Mouse (Mus musculus) stomach, embryonic 15.5 days (tissue): ENCODE data around the gene Fbln1. TPM values are rescaled to one million over a fixed set of nuclear protein-coding genes. Genes with fewer than 3 reads are reported as not detected.
"Not testable (repeated sequence)": the region's sequence is repeated elsewhere in the genome, so short reads cannot be mapped to it uniquely, and the experiment has no call there.

ENCODE experiments used
- ATAC-seq: fragments of 200-750 bp; cut with Nextera tagmentation; 2 replicates; pipeline ENCODE4 v1.8.0; 2017; ENCODE audit warnings: low read depth, moderate number of reproducible peaks, moderate TSS enrichment; ENCODE audit not compliant: insufficient read depth, low FRiP score
- H3K27ac ChIP-seq: fragments of 300-500 bp; sonication (generic); 2 replicates; pipeline ENCODE4 v1.5.1; 2015; ENCODE audit warnings: mild to moderate bottlenecking, inconsistent platforms
- H3K27me3 ChIP-seq: fragments of 300-500 bp; sonication (generic); replicated peaks from 2 replicates; pipeline ENCODE4 v1.6.1; 2015; ENCODE audit warnings: inconsistent platforms
- H3K36me3 ChIP-seq: fragments of 300-500 bp; sonication (generic); 2 replicates; pipeline ENCODE4 v1.6.1; 2015; ENCODE audit warnings: inconsistent platforms
- H3K4me1 ChIP-seq: fragments of 300-500 bp; sonication (generic); 2 replicates; pipeline ENCODE4 v1.6.1; 2015; ENCODE audit warnings: inconsistent platforms
- H3K4me2 ChIP-seq: fragments of 300-500 bp; sonication (generic); 2 replicates; pipeline ENCODE4 v1.6.1; 2015; ENCODE audit warnings: mild to moderate bottlenecking, inconsistent platforms
- H3K4me3 ChIP-seq: fragments of 300-500 bp; sonication (generic); replicated peaks from 2 replicates; pipeline ENCODE4 v1.5.1; 2015; ENCODE audit warnings: inconsistent platforms
- H3K9ac ChIP-seq: fragments of 300-500 bp; sonication (generic); 2 replicates; pipeline ENCODE4 v1.6.1; 2015; ENCODE audit warnings: inconsistent platforms
- H3K9me3 ChIP-seq: fragments of 300-500 bp; sonication (generic); 2 replicates; pipeline ENCODE4 v1.6.1; 2016; ENCODE audit warnings: inconsistent platforms
- WGBS: fragments of 180-500 bp; shearing (Covaris S2); methylation state at CpG from one replicate; pipeline ENCODE4 v1.1.7; 2015; 5-methylcytosine and 5-hydroxymethylcytosine counted together
- polyA plus RNA-seq: library from polyadenylated mRNA; unstranded; fragments of >200 nt; fragmentation: Nextera tagmentation; extraction: Ambion mirVana; gene quantifications from 2 replicates; pipeline ENCODE4 v1.2.1, GENCODE M21; 2015

Gene Fbln1
- polyA plus RNA-seq, 1 experiment from 2014 or later: 235 TPM

DNA sequence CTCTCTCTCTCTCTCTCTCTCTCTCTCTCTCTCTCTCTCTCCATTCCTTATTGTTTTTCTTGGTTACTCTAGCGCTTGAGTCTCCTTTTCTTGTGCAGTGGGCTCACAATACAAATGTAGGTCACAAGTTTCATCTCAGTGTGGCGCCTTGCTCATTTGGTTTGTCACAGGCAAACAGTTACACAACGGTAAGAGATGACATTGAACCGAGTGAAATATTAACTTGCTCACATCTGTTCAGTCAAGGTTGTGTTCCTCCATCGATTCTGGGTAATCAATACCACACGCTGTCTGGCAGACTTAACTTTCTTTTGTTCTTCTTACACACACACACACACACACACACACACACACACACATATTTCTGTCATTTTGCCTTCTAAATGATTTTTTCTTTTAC lies 124.3 kb downstream of the Fbln1 start:
- Histone ChIP-seq H3K4me3 (no peak overlapping the region), H3K9me3 (no peaks in the 10 kb centered on the region), H3K4me1 (no peaks in the 10 kb centered on the region), H3K4me2 (no peak overlapping the region), H3K27ac (no peak overlapping the region), H3K9ac (no peak overlapping the region), H3K36me3 (no peaks in the 10 kb centered on the region), H3K27me3 (no peaks in the 10 kb centered on the region)
- WGBS: 76% methylated on average over 6 of the region's 6 CpGs
- no peak; the same call in 1 of the 2 replicates for ATAC-seq

DNA sequence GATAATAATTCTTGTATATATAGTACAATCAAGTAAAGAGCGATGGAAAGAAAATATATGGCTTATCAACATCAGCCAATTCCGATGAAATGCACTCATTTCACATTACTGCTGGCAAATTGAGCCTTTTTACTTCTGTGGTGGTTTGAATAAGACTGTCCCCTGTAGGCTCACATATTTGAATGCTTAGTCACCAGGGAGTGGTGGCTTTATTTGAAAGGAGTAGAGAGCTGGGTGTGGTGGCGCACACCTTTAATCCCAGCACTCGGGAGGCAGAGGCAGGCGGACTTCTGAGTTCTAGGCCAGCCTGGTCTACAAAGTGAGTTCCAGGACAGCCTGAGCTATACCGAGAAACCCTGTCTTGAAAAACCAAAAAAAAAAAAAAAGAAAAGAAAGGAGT lies 127.8 kb downstream of the Fbln1 start:
- not testable (repeated sequence) for H3K36me3 ChIP-seq, H3K27me3 ChIP-seq, H3K9me3 ChIP-seq, H3K4me2 ChIP-seq, H3K27ac ChIP-seq, ATAC-seq, H3K9ac ChIP-seq, H3K4me1 ChIP-seq, H3K4me3 ChIP-seq
- WGBS: 84% methylated on average over 6 of the region's 6 CpGs

DNA sequence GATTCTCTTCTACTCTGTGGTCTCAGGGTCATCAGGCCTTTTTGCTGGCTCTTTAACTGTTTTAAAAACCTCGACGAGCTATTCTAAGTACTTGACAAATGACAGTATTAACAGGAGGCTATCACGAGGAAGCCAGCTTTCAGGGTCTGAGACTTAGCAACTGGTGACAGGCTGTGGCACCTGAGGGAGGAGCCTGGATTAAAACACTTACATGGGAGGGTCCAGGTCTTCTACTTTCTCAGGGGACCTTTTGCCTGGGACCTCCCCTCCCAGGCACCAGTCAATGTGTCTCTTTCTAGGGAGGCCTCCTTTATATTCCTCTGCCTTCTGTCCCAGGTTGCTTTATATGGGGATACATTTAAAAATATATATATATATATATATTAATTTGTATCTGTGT lies 128.5 kb downstream of the Fbln1 start:
- Histone ChIP-seq H3K4me1 (peaks cover 9% of the 10 kb centered on the region), H3K9me3 (no peaks in the 10 kb centered on the region), H3K4me2 (no peak overlapping the region), H3K36me3 (no peaks in the 10 kb centered on the region), H3K4me3 (no peak overlapping the region), H3K9ac (no peak overlapping the region), H3K27ac (no peak overlapping the region), H3K27me3 (no peaks in the 10 kb centered on the region)
- WGBS: 36% methylated on average over 3 of the region's 3 CpGs
- ATAC-seq: no peak

DNA sequence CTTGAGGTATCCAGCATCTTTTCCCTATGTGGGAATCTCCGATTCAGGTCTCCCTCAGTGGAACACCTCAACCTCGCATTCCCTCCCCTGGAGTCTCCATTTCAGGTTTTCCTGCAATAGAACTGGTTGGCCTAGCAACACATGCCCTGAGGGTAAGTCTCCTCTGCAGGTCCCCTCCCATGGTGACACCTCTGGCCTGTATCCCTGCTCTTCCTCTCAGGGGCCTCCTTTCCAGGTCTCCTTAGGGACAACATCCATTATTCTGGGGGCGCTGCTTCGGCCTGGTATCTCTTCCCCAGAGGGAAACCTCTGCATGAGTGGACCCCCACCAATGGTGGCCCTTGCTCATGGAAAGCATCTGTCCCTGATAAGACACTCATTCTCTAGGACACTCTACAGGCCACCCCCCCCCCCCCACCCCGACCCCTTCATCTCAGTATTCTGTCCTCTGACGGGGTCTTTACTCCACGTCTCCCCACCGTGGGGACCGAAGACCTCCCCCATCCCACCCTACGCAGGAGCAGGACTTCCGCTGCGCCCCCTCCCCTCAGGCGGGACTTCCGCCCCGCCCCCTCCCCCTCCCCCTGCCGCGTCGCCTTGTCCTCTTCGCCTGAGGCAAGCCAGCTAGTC lies 130.0 kb downstream of the Fbln1 start, which contains the start of gene Atxn10:
Gene Atxn10 (plus strand): TSS at position 575 of the 630 bp plus-strand sequence.
- 12% methylated on average over 15 of the region's 19 CpGs for WGBS
- peak within 1 kb of the TSS; percentile 92 for H3K4me3 ChIP-seq
- no peak for ATAC-seq
- H3K9ac ChIP-seq: peak within 1 kb of the TSS; percentile 98
- peaks cover 9% of the 10 kb centered on the region for H3K4me1 ChIP-seq
- no peaks in the 10 kb centered on the region for H3K36me3 ChIP-seq
- H3K27ac ChIP-seq: peak within 1 kb of the TSS; percentile 98
- H3K9me3 ChIP-seq: no peaks in the 10 kb centered on the region
- no peaks in the 10 kb centered on the region for H3K27me3 ChIP-seq
- peak within 1 kb of the TSS; percentile 80 for H3K4me2 ChIP-seq

Other genes starting within 250 kb of the Fbln1 start
- 13.7 and 16.2 TPM in 2 replicates for gene 5031439G07Rik, start 217.4 kb upstream of the Fbln1 start, polyA plus RNA-seq
- gene Upk3a, start 188.8 kb upstream of the Fbln1 start, polyA plus RNA-seq: 6.8 and 8.6 TPM in 2 replicates
- 29.8 and 30.4 TPM in 2 replicates for gene Fam118a, start 177.0 kb upstream of the Fbln1 start, polyA plus RNA-seq
- 0.15 and 0.18 TPM in 2 replicates for gene Smc1b, start 74.0 kb upstream of the Fbln1 start, polyA plus RNA-seq
- 0.08 and 0.26 TPM in 2 replicates for gene Ribc2, start 73.9 kb upstream of the Fbln1 start, polyA plus RNA-seq
- gene Atxn10, start 130.3 kb downstream of the Fbln1 start, polyA plus RNA-seq: 231 and 251 TPM in 2 replicates